ENCODE assay signal across 7 mouse cellular contexts in genomic region chr17:35667334-35668065, GRCm38 (mm10). TPM values are rescaled to one million over a fixed set of nuclear protein-coding genes. Genes with fewer than 3 reads are reported as not detected.
A peak's percentile ranks its signal among the peaks of the same experiment; 100 is the strongest.
DNase-seq lines count a peak whose midpoint lies in the region; ATAC-seq lines count a peak whose summit lies in the region.

Gene Vars2, minus strand, starts transcription at chr17:35667592.

- peak within 1 kb of the TSS; percentile 57 for H3K4me3 ChIP-seq in intestine, embryonic 16.5 days (ENCODE audit: low read length)
- peak within 1 kb of the TSS; percentile 67 for H3K4me3 ChIP-seq in midbrain, embryonic 11.5 days (ENCODE audit: low read depth, low read length)

- peak within 1 kb of the TSS; percentile 92 for H3K4me2 ChIP-seq in intestine, embryonic 16.5 days (ENCODE audit: low read depth, low read length)
- H3K4me2 ChIP-seq in midbrain, embryonic 11.5 days = peak within 1 kb of the TSS; percentile 95

- peaks cover 16% of the 10 kb centered on the region for H3K4me1 ChIP-seq in intestine, embryonic 16.5 days (ENCODE audit: control insufficient read depth, insufficient read depth, low read length)
- peaks cover 9% of the 10 kb centered on the region for H3K4me1 ChIP-seq in midbrain, embryonic 11.5 days (ENCODE audit: control insufficient read depth, insufficient read depth, low read length)

- H3K27ac ChIP-seq in intestine, embryonic 16.5 days (ENCODE audit: low read length) = peak within 1 kb of the TSS; percentile 90
- peak within 1 kb of the TSS; percentile 82 for H3K27ac ChIP-seq in midbrain, embryonic 11.5 days (ENCODE audit: low read depth, low read length)

- WGBS in intestine, embryonic 16.5 days = under 1% methylated on average over 61 of the region's 61 CpGs
- under 1% methylated on average over 61 of the region's 61 CpGs for WGBS in midbrain, embryonic 11.5 days

- H3K36me3 ChIP-seq in intestine, embryonic 16.5 days (ENCODE audit: control insufficient read depth, insufficient read depth, low read length) = peaks cover 8% of the 10 kb centered on the region
- peaks cover 3% of the 10 kb centered on the region for H3K36me3 ChIP-seq in midbrain, embryonic 11.5 days (ENCODE audit: control insufficient read depth, insufficient read depth, low read length)

- H3K9ac ChIP-seq in intestine, embryonic 16.5 days (ENCODE audit: low read depth, low read length) = peak within 1 kb of the TSS; percentile 86
- peak within 1 kb of the TSS; percentile 84 for H3K9ac ChIP-seq in midbrain, embryonic 11.5 days (ENCODE audit: low read length)

- peak; percentile 87 for ATAC-seq in intestine, embryonic 16.5 days
- ATAC-seq in midbrain, embryonic 11.5 days (ENCODE audit: low FRiP score) = peak; percentile 91

- peak; percentile 97 for DNase-seq in adrenal gland, adult 2 months
- peak; percentile 93 for DNase-seq in embryo, embryonic 11.5 days (ENCODE audit: low read depth, low spot score)
- DNase-seq in gastrocnemius, postnatal 4 days (ENCODE audit: low spot score in 2 of 2) = peak; percentile 94 to 95
- DNase-seq in left cerebral cortex, postnatal 36 days (ENCODE audit: low spot score in 2 of 2) = peak; percentile 97 to 98
- peak; percentile 100 for DNase-seq in midbrain, embryonic 11.5 days (ENCODE audit: low spot score, missing footprints)
- peak; percentile 94 for DNase-seq in skeletal muscle tissue, adult 2 months (ENCODE audit: low read depth, low spot score)

- no peaks in the 10 kb centered on the region for H3K27me3 ChIP-seq in intestine, embryonic 16.5 days (replicated peaks; ENCODE audit: control insufficient read depth, insufficient read depth, low read length)
- no peaks in the 10 kb centered on the region for H3K27me3 ChIP-seq in midbrain, embryonic 11.5 days (ENCODE audit: control insufficient read depth, insufficient read depth, low read length)

- H3K9me3 ChIP-seq in intestine, embryonic 16.5 days (ENCODE audit: control insufficient read depth, low read length) = no peaks in the 10 kb centered on the region
- no peaks in the 10 kb centered on the region for H3K9me3 ChIP-seq in midbrain, embryonic 11.5 days (ENCODE audit: control insufficient read depth, low read length)

- intact Hi-C loops in left cerebral cortex, postnatal 36 days (cut with DNase I) = loop anchor here (2.0 to 5.0 kb wide), 2 partner anchors 33 to 85 kb away; no protein-coding TSS in a partner anchor

RNA-seq across cellular contexts. Expression of gene Vars2, which starts in this region (rescaled TPM):
- total RNA-seq in adrenal gland, adult 2 months (2021) = 10 to 100 TPM; 36.4 to 38.6 TPM
- 75.5 and 77.3 TPM in 2 replicates for polyA plus RNA-seq in adrenal gland, adult 2 months (2012; rRNA removed)
- 10 to 100 TPM; 22.1 to 24.4 TPM for total RNA-seq in gastrocnemius, postnatal 4 days (2021)
- 19.3 and 22.8 TPM in 2 replicates for polyA plus RNA-seq in intestine, embryonic 16.5 days (2015; fragmentation: Nextera tagmentation; extraction: Ambion mirVana)
- total RNA-seq in left cerebral cortex, postnatal 36 days (2021) = 10 to 100 TPM; 30.1 to 40.0 TPM
- polyA plus RNA-seq in midbrain, embryonic 11.5 days (2014; fragmentation: Nextera tagmentation; extraction: Ambion mirVana) = 9.8 and 10.5 TPM in 2 replicates

Comparison
In these comparisons a context has a peak if more than half of its experiments do, and no peak if none do; other contexts are left out.
1. Peak in every context shown above with its lines: DNase-seq, ATAC-seq, H3K4me3 ChIP-seq and H3K27ac ChIP-seq.